Mouse (Mus musculus): ENCODE results near the gene Galnt9. TPM values are rescaled to one million over a fixed set of nuclear protein-coding genes. Genes with fewer than 3 reads are reported as not detected.
A peak's percentile ranks its signal among the peaks of the same experiment; 100 is the strongest.

Galnt9 gene
- total RNA-seq, 2 experiments from 2014 or later = not detected

DNA sequence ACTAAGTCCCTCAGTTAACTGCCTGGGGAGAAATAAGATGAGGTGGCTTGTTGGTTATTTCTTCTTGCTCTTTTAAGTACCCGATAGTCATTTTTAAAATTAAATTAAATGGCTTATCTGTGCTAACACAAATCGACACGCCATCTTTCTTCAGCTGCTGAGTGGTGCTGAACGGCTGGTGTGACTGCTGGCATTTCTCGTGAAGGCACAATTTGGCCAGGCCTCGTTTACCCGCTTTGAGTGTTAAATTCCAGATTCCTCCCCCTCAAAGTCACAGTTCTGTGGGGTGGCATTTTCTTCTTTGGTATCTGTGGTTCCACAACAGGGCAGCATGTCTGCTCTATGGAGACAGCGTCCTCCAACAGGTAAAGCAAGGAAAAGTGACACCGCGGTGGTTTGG lies 83.2 kb downstream of the Galnt9 start:
- DNase-seq = no peak
- intact Hi-C loops (cut with DNase I) = no loop called here

GRCm38 (mm10) chr5:110628156-110628555 lies 84.0 kb downstream of the Galnt9 start:
- DNase-seq = no peak
- intact Hi-C loops (cut with DNase I) = no loop called here

DNA sequence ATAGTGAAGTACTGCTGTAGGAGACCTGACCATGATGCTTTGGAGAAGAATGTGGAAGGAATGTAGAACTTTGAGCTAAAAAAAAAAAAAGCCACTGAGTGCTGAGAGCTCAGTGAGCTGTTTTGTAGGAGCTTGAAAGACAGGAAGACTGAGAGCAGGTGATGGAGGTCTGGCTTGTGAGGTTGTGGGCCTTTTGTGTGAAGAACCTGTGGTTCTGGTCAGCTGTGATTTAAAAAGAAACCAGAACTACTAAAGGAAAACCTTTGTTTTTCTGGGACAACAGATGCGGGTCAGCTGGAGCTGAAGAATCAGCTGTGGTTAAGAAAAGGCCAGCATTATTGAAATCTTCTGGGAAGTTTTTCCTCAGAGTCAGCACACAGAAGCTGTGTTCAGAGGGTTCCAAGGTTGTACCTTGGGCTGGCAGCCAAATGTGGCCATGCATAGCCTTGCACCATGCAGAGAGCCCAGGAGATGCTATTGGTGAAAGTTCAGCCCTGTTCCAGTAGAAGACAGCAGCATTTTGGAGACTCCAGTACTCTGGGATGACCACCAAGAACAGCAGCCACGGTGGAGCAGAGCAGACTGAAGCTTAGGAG lies 85.5 kb downstream of the Galnt9 start:
- DNase-seq = no peak
- intact Hi-C loops (cut with DNase I) = no loop called here

DNA sequence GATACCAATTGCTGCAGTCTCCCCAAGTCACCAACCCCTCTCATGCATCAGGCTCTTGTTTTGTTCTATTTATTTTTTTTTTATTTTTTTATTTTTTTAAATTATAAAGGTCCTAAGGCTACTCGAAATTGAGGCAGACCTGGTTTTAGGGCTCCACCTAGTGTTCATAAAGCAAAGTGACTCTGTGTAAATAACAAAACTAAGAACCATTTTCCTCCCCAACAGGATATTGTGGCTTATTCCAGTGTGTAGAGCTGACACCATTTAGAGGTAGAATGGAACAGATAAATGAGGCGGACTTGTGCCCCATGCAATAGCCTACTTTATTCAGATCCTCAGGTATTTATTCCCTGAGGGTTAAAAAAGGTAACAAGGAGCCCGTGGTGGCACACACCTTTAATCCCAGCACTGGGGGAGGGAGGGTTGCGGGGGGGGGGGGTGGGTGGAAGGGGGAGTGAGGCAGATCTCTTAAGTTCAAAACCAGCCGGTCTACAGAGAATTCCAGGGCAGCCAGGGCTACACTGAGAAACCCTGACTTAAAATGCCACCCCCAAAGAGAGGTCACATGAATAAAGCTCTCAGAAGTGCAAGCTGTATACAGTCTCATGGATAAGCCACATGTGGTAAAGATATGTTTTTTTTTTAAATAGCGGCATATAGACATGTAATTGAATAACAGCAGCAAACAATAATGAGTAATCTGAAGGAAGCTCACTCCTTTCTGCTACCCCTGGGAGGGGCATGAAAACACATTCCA lies 92.0 kb downstream of the Galnt9 start:
- intact Hi-C loops (cut with DNase I) = loop anchor here (1.0 kb wide), 2 partner anchors 143 to 279 kb away; no protein-coding TSS in a partner anchor
- peak in 1 of 2 experiments; percentile 31 for DNase-seq

DNA sequence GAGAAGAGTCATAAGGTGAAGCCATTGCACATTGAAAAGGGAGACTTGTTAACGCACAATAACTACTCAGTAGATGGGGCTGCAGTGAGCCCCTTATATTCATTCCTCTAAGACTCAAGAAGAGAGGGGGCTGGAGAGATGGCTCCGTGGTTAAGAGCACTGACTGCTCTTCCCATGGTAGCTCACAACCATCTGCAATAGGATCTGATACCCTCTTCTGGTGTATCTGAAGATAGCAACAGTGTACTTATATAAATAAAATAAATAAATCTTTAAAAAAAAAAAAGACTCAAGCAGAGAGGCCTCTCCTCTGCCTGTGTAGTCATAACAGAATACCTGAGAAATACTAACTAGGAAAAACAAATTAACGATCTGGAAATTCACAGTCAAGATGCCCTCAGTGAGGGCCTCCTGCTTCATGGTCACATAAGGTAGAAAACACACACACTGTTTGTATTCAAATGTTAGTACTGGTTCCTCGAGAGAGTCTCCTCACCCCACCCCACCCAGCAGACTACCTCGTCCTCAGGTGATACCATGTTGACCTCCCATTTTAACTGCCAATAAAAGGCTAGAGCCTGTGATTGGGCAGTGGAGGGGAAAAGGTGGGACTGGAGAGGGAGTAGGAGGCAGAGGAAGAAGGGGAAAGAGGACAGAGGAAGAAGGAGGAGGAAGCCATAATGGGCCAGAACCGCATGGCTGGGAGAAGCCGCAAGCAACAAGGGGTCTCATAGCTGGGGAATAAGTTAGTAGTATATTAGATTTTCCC lies 94.3 kb downstream of the Galnt9 start:
- intact Hi-C loops (cut with DNase I) = no loop called here
- no peak for DNase-seq

GRCm38 (mm10) chr5:110639459-110639858 lies 95.3 kb downstream of the Galnt9 start:
- peak; percentile 65 to 72 for DNase-seq
- intact Hi-C loops (cut with DNase I) = no loop called here

DNA sequence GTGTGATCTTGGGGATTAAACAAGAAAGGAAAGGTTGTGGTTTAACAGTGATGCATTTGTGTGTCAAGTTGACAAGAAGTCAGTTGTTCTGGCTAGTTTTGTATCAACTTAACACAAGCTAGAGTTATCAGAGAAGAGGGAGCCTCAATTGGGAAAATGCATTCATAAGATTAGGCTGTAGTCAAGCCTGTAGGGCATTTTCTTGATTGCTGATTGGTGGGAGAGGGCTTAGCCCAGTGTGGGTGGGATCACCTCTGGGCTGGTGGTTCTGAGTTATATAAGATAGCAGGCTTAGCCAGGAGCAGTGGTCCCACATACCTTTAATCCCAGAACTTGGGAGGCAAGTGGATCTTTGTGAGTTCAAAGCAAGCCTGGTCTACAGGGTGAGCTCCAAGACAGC lies 102.2 kb downstream of the Galnt9 start:
- intact Hi-C loops (cut with DNase I) = no loop called here
- no peak for DNase-seq

DNA sequence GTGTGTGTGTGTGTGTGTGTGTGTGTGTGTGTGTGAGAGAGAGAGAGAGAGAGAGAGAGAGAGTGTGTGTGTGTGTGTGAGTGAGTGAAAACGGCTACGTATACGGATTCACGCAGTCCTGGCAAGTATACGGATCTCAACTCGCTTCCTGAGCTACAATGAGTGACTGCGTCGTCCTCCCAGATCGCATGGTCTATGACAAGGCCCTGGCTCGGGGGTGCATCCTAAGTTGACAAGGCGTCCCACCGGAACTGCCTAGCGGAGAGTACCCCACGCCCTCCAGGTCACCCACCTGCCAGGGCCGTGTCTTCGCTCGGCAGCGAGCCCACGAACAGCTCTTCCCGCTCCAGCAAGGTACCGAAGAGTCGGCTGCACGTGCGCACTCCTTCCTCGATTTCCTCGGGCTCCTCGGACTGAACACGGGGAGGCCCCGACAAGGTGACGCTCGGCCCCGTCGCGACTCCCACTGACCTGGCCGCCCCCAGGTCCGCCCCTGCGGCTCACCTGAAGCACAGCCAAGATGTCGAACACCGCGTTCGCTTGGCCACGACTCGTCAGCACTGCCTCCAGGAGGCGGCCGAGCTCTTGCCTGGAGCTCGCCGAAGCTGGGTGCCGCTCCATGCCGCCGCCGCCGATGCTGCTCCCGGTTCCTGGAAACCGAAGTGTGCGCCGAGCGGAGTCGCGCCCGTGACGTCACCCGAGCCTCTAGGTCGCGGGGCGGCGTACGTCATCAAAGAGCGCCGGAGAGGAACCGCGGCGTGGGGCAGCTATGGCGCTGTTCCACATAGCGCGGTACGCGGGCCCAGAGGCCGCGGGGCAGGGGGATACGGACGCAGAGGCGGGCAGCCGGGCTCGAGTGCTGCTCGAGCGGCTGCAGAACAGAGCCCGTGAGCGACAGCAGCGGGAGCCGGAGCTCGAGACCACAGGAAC lies 108.8 kb downstream of the Galnt9 start, which contains the start of the genes Noc4l and Ddx51:
TSS of gene Noc4l (minus strand) at position 699 of the 930 bp plus-strand sequence.
TSS of gene Ddx51 (plus strand) at position 733 of the 930 bp plus-strand sequence.
- peak; percentile 97 to 98 for DNase-seq
- intact Hi-C loops (cut with DNase I) = no loop called here

DNA sequence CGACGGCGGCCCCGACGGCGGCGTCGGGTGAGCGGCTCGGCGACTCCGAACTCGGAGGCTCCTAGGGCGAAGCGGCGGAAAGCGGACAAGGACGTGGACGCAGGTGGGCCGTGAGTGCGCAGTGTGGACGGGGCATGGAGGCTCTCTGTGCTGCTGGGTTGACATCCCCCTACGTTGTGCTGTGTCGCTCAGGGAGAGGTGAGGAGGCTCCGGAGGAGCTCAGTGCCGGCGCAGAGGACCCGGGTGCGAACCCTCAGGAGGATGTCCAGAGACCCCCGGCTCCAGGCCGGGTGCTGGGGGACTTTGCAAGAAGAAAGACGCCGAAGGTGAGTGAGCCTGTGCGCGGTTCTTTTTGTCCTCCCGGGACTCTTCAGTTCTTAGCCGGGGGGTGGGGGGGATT lies 109.5 kb downstream of the Galnt9 start:
- no peak for DNase-seq
- intact Hi-C loops (cut with DNase I) = no loop called here

DNA sequence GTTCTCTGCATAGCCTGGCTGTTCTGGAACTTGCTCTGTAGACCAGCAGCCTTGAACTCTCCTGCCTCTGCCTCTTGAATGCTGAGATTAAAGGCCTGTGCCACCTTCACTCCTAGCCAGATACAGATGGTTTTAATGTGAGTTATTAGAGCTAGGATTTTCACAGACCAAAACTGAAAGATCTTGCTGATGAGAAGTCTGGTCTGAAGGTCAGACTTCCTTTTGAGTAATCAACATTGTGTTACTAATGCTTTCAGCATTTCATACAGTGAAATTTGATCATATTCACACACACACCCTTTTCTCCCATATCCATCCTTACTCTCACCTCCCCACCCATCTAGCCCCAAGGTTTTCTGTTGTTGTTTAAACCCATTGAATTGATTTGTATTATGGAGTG lies 115.5 kb downstream of the Galnt9 start:
- DNase-seq = no peak
- intact Hi-C loops (cut with DNase I) = no loop called here

DNA sequence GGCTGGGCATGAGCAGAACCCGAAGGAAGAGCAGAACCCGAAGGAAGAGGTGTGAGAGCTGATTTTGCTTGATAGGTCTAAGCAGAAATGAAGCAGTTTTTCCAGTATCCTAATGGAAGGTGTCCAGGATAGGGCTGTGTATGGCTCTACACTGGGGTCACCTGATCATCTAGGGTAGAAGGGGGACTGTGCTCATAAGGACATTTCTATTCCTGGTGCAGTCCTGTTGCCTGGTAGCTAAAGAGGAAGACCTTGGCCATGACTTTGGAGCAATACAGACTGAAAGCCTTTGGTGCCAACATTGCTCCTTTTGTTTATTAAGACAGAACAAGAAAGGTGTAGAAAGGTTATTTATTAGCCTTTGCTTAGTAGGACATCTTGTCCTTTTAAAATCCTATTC lies 119.9 kb downstream of the Galnt9 start:
- DNase-seq = no peak
- intact Hi-C loops (cut with DNase I) = no loop called here

DNA sequence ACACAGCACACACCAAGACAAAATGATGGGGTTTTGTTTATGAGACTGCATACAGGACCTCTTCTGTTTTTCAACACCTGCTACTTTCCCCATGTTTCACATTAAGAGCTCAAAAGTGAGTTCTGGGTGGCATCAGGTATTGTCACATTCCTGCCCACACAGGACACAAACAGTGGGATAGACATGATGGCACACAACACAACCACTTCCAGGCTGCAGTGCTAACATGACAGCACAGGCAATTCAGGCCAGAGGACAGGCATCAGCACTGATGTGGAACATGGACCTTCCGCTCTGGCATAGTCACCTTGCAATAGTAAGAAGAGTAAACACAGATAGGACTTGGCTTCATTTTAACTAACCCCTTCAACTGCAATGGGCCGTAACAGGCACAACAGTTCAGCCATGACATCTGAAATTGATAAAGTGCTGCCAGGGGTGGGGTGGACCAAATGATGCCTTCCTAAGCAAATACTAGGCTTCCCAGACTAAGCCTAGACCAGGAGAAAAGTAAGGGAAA lies 120.7 kb downstream of the Galnt9 start:
- intact Hi-C loops (cut with DNase I) = no loop called here

DNA sequence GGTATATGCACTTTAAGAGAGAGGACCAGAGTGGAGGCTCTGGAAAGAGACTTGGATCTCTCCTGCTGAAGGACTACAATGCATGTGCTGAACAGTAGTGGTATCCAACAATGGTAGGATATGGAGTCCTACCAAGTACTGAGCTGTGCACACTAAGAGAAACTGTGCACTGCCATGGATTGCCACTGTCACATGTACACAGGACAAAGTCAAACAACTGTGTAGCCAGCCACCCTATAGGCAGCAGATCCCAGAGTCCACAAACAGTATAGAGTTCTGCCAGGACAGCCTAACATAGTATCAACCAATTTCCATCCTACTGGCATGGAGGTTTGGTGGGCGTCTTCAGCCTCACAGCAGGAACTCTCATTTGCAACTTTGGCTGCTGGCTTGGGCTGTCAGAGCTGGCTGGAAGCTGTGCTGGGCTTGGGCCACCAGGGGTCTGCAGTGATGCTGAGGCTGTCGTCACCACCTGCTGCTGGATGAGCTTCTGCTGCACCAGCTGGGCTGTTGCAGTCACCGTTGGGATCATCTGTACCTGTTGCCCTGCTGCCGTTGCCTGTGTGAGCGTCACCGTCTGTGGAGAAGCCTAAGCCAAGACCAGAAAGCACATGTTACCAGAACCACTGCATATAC lies 121.4 kb downstream of the Galnt9 start:
- intact Hi-C loops (cut with DNase I) = no loop called here
- DNase-seq = no peak

More for the DNA sequence above, 120.7 kb downstream of the Galnt9 start:
- DNase-seq = no peak

Small RNA genes within 50 kb of the gene (microRNA-seq; reads per million reads assigned to microRNA genes)
- gene Mir7026 = 1.3 to 2.5 reads per million in 2 experiments

Other genes with a start within 250 kb of the Galnt9 start
- gene P2rx2, start 201.1 kb upstream of the Galnt9 start, total RNA-seq (2021) = not detected
- not detected for gene Lrcol1, start 199.6 kb upstream of the Galnt9 start, total RNA-seq (2021)
- gene Fbrsl1, start 95.9 kb upstream of the Galnt9 start, total RNA-seq (2021) = 10 to 100 TPM; 47.4 to 50.6 TPM
- 10 to 100 TPM; 12.6 to 13.3 TPM for gene Noc4l, start 109.1 kb downstream of the Galnt9 start, total RNA-seq (2021)
- gene Ddx51, start 109.1 kb downstream of the Galnt9 start, total RNA-seq (2021) = 1 to 10 TPM; 7.7 to 8.3 TPM
- gene Ep400, start 226.4 kb downstream of the Galnt9 start, total RNA-seq (2021) = 10 to 100 TPM; 46.6 TPM
- 10 to 100 TPM; 15.3 to 15.4 TPM for gene Pus1, start 236.3 kb downstream of the Galnt9 start, total RNA-seq (2021)

Data from heart, postnatal 14 days (tissue).